Mouse (Mus musculus) cerebellum, adult 11 months (tissue): ENCODE measurements around the gene Tmem38b.

Experiments
- DNase-seq: peaks from one replicate; pipeline ENCODE4 v3.0.0; 2022

Tmem38b gene

DNA sequence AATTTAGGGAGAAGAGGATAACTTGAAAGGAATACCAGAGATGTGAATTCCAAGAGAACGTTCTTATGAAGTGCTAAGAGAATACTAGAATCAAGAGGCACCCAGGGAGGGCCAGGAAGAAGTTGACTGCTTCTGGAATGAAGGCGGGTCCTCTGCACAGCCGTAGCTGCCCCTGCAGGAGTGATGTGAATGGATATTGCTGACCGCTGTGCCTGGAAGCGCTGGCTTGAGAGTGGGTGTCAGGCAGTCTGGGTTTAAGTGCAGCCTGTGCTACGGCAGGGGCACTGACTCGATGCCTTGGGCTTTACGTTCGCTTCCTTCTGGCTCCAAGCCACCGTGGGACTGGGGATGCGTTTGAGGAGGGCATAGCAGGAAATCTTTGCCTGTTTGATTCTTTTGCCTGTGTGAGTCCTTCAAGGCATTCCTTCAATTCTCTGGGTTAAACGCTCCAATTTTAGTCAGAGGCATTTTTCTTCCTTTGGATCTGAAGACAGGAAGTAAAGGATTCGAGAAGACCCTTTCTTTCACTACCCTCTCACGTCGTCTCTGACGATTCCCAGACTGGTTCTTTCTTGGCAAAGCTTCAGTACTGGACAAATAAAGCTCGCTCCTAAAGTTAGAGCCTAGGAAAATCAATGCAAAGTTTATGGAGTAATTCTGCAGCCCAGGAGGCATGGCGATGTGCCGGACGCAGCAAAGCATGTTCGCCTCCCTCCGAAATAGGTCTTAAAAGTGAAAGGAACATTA, 60.7 kb downstream of the Tmem38b start:
- no peak for DNase-seq

- no peak for DNase-seq
Observed at GRCm38 (mm10) chr4:53895335-53895734, 69.5 kb downstream of the Tmem38b start.

DNA sequence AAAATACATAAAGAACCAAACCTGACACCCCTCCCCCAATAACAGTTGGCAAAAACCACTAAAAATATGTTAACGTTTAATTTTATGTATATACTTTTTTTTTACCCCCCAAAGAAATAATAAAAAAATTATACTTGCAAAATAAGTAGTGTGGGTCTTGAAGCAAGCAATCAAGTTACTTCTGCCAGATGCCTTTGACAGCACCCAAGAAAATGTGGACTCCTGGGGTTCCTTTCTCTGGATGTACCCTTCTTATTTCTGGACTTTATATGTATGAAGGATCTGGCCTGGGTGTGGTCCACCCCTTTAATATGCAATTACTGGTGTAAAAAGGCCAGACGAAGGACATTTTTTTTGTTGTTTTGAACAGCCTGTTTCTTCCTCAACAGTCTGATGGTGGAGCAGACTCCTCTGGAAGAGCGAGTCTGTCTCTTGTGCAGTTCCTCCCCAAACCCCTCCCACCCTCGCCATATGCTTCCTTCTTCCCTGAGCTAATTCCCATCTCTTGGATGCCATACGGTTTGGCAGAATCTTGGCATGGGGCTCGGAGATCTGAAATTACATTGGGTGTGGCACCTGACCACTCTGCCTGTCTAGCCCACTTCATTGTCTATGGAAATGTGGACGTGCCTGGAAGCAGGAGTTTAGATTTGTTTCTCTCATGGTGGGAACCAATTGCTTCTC, 70.4 kb downstream of the Tmem38b start:
- no peak for DNase-seq

DNA sequence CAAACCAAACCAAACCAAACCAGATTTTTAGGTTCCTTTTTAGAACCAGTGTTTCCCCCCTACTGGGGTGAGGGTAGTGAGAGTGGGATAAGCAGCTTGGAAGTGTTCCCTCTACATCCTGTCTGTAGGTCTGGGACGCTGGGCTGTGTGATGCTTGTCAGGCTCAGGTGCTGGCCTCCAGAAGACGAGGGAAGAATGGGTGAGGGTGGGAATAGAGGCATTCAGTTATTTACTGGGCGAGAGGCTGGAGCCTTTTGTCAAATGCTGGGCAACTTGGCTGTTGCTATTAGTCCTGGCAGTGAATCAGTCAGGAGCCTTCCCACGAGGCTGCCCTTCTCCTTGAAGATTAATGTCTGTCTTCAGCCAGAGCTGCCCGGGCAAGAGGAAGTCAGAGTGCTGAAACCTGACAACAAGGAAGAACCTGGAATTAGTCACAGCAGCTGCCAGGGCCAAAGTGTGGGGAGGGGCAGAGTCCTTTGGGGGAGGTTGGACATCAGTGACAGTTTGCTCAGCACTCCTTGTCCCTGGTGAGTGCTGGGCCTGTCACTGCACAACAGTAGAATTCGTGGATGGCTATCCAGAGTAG, 74.6 kb downstream of the Tmem38b start:
- no peak for DNase-seq

GRCm38 (mm10) chr4:53904335-53904734, 78.5 kb downstream of the Tmem38b start:
- DNase-seq, result no peak

GRCm38 (mm10) chr4:53905537-53905936, 79.7 kb downstream of the Tmem38b start:
- no peak for DNase-seq

DNA sequence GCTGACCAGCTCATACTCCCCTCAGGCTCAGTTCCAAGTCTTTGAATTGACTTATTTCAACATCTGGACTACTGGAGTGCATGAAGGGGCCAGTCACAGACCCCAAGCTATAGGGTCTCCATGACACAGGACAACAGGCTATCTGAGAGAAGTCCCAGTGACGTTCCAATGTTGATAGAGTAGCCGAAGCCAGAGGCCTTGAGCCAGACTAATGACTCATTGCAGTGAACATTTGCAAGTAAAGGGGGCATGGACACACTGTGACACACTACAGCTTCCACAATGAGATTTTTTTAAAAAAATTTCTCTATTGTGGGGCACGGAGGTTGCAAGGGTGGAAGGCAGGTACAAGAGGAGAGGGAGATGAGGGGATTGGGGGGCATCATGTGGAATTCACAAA, 81.2 kb downstream of the Tmem38b start:
- DNase-seq, result no peak
